Mouse (Mus musculus) heart, postnatal 36 days (tissue): ENCODE data around the gene Fbxo24. TPM values are rescaled to one million over a fixed set of nuclear protein-coding genes. Genes with fewer than 3 reads are reported as not detected.
A peak's percentile ranks its signal among the peaks of the same experiment; 100 is the strongest.
"Not testable (repeated sequence)": the region's sequence is repeated elsewhere in the genome, so short reads cannot be mapped to it uniquely, and the experiment has no call there.

ENCODE experiments used
- DNase-seq, 2 experiments: peaks; one replicate each; pipeline ENCODE4 v3.0.0; 2021 to 2022
- intact Hi-C: fragments of 180-260 bp; cut with DNase I; formaldehyde crosslinking; loops from one replicate; pipeline ENCODE4 v1.15.1; 2025
- total RNA-seq, 2 experiments: library from RNA; stranded (reverse); gene quantifications; 2 replicates each; pipeline ENCODE4 v1.2.3; 2021

Gene Fbxo24
- total RNA-seq, 2 experiments from 2014 or later: 0.16 to 0.31 TPM

DNA sequence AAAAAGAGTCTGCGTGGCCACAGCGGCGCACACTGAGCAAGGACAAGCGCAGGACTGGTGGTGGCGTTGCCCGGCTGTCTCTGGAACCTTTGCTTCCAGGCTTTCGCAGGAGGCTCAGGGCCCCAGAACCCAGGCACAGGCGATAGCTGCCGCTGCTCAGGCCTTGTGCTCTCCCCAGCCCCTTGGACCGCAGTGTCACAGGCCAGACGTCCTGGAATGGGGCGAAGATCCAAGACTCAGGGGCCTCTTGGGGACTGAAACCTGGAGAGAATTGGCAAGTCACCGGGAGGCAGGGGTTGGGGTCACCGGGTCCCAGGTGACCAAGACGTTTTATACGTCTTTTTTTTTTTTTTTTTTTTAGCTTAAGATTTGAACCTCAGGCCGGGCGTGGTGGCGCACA lies 15.7 kb upstream of the Fbxo24 start:
- DNase-seq: no peak
- intact Hi-C loops: no loop called here

DNA sequence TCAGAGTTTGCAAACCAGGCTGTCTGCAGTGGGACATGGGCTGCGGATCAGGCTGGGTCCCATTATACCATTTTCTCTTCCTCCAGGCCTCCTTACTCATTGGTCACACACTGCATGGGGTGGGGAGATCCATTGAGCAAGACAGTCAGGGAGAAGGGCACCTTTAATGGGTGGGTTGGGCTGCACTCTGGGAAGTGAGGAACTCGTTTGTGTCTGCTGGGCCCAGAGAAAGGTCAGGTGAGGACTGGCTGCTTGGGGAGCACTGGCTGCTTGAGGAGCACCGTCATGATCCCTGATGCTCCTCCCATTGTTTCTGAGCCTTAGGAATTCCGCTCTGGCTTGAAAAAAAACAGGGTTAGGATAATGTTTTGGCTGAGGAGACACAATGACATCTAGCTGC lies 14.1 kb upstream of the Fbxo24 start:
- no peak for DNase-seq
- intact Hi-C loops: no loop called here

DNA sequence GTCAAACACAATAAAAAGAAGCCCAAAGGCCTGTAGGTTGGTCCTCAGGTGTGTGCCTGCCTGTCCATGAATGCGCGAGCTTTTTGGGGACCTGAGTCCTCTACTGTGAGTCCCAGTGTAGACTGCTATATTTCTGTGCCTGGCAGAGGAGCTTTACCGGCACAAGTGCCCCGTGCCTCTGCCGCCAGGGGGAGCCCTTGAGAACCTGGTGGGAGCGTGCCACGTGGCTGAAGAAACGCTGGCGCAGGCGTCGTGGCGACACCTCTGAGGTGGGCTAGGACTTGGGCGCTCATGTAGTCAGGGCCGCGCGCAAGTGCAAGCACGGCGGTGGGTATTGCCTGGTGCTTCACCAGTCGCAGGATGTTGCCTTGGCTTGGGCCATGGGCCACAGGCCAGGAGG lies 12.3 kb upstream of the Fbxo24 start, which contains the start of gene Sap25:
Gene Sap25 (plus strand): TSS at position 281 of the 400 bp plus-strand sequence.
- DNase-seq: peak in 1 of 2 experiments; percentile 44
- intact Hi-C loops: no loop called here

DNA sequence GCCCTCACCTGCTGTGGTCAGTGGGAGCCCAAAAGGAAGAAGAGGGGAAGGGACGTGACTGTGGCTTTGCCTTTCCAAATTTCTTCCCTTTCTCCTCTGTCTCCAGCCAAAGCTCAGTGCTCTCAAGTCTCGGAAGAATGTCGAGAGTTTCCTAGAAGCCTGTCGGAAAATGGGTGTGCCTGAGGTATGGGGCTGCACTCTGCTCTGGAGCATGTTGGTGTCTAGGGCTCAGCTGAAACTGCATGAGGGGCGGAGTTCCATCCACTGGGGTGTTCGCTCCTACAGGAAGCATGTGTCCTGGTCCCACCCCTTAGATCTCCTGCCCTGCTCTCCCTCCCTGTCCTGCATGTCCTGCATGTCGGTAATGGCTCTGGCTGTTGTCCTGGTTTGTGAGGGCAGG lies 10.7 kb upstream of the Fbxo24 start:
- intact Hi-C loops: no loop called here
- DNase-seq: no peak

DNA sequence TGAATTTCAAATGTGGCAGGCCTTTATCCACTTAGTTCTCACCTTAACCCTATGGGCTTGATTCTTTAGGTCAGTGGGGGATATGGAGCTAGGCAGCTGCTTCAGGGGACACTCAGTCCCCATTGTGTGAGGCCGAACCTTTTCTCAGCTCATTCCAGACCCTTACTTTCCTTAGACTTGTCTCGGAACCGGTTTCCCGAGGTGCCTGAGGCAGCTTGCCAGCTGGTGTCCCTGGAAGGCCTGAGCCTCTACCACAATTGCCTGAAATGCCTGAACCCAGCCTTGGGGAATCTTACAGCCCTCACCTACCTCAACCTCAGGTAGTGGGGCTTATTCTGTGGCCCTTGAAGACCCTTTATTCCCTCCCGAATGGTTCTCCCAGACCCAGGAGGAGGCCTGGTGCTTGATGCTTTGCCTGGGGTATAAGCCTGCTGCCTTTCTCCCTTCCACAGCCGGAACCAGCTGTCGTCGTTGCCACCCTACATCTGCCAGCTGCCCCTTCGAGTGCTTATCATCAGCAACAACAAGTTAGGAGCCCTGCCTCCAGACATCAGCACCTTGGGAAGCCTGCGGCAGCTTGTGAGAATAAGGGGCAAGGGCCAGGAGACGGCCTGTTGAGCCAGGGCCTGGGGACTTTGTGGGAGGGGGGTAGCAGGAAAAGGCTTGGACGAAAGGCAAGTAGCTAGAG lies 4.7 kb upstream of the Fbxo24 start:
- intact Hi-C loops: no loop called here

DNA sequence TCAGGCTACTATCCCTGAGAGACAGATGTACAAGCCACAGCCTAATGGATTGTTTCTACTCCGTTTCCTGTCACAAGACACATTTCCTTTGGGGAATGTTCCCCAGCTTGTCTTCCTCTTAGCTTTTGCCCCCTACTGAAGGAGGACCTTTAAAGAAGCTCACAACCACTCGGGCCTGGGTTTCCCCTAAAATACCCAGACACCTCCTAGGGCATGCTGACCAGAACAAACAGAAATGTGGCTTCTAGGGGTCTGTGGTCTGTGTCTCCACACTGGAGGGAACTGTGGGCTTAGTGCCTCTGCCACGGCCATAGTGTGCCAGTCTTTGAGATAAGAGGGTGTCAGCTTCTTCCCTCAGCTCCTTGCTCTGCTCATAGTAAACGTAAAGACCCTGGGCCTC lies 2.8 kb upstream of the Fbxo24 start:
- intact Hi-C loops: no loop called here
- no peak for DNase-seq

More for the DNA sequence above, 4.7 kb upstream of the Fbxo24 start:
- DNase-seq: no peak

DNA sequence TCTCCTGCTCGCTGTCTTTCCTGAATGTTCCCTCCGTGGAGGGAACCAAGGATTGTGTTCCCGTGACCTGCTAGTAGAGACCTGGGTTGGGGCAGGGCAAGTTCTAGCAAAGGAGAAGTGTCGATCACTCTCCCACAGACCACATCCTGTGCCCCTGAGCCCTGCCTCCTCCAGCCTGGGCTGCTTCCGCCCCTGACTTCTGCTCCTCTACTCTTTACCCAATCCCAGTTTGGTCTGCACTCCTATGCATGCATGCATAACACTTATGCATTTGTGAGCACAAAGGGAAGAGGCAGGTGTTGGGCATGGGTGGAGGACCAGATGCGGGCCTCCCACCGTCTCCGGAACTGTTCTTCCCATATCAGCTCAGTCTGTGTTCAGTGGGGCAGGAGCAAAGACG lies 2.4 kb upstream of the Fbxo24 start:
- intact Hi-C loops: no loop called here
- DNase-seq: peak; percentile 42 to 58

DNA sequence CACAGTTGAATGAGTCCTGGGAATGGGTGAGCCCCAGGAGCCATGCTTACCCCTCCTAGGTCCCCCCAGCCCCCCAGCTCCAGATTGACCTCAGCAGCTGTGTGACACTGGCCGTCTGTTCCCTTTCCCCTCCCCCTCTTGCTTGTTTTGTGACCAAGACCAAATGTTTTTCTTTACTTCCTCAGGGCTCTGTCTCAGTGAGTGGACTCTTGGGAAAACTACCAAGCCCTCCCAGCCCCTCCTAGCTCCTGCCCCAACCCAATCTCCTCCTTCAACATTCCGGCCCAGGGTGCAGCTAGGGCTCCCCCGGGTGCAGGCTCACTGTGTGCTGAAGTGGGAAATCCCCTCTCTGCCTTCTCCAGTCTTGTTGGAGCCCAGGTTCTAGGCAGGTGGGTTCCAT lies 1.8 kb upstream of the Fbxo24 start:
- intact Hi-C loops: no loop called here
- peak; percentile 40 to 53 for DNase-seq

DNA sequence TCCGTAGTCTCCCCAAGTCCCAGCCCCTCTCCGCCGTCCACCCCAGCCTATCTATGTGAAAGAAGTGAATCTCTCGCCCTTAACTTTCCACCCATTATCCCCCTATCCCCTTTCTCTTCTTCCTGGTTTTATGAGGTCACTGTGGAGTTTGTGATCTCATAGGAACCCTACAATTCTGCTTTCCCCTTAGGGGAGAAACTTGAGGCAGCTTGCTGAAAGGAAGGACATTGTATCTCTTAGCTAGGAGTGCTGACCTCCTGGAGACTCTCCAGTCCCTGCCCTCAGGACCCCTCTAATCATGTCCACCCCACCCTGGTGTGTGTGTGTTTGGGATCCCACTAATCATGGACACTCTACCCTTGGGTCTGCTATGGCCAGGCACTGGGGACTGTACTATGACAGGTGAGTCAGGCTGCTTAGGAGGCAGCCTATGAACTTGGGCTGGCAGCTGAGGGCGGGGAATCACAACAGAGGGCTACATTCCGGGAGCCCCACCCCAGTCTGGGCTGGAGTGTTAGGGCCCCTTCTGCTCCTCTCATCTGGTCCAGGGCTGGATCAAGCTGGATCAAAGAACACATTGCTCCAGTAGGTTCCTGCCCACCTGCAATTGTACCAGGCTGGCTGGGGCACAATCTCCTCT lies 1.2 kb upstream of the Fbxo24 start:
- DNase-seq: no peak
- intact Hi-C loops: loop anchor here (5.0 kb wide), 1 partner anchor 43 kb away; no protein-coding TSS in a partner anchor

DNA sequence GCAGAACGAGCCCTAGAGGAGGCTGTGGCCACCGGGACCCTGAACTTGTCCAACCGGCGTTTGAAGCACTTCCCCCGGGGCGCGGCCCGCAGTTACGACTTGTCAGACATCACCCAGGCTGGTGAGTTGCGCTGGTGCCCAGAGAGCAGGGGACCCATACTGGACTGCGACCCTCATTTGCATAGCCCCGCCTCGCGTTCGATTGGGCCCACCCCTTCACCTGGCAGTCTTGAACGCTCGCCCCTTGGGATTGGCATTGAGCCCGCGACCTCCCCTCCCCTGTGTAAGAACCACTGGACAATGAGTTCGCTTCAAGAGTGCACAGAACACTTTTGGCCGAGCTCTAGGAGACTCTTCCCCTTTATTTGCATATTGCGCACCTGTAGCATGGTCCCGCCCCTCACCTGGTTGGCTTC lies 512 bp upstream of the Fbxo24 start:
- intact Hi-C loops: loop anchor here (5.0 kb wide), 1 partner anchor 42 kb away; no protein-coding TSS in a partner anchor

DNA sequence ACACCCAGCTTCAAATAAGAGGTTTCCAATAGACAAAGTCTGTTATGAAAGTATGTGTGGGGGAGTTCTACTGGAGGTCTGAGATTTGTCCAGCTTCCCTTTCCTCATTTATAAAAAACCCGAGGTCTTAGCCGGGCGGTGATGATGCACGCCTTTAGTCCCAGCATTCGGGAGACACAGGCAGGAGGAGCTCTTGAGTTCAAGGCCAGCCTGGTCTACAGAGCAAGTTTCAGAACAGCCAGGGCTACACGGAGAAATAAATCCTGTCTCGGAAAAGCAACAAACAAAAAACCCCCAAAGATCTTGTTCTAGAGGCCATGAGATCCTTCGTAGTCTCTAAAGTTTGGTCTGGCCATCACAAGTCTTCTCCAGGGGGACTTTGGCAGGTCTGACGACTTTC lies 811 bp downstream of the Fbxo24 start:
- intact Hi-C loops: loop anchor here (1.0 to 5.0 kb wide), 2 partner anchors 27 to 41 kb away; partner anchors contain the start of gene Mospd3
- DNase-seq: no peak

More for the DNA sequence above, 512 bp upstream of the Fbxo24 start:
- no peak for DNase-seq

DNA sequence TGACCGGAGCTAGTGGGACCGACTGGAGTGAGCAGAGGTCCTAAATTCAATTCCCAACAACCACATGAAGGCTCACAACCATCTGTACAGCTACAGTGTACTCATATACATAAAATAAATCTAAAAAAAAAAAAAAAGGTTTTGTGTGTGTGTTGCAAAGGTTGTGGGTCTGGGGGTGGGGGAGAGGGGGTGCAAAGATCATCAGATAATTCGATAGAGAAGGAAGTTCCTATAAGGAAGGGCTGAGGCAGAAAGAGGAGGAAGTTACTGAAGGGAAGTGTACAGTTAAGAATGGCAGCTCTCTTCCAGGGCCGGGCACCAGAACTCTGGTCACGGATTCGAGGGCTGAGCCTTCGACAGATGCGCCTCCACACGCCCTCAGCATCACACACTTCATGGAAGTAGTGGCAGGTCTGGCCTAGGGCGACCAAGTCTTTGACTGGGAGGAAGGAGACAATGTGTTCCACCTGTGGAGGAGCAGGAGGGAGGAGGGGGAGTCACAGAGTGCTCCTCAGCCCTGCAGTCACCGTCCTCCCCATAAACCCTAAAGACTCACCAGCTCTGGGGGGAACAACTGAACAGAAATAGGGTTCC lies 4.8 kb downstream of the Fbxo24 start:
- no peak for DNase-seq
- intact Hi-C loops: no loop called here

DNA sequence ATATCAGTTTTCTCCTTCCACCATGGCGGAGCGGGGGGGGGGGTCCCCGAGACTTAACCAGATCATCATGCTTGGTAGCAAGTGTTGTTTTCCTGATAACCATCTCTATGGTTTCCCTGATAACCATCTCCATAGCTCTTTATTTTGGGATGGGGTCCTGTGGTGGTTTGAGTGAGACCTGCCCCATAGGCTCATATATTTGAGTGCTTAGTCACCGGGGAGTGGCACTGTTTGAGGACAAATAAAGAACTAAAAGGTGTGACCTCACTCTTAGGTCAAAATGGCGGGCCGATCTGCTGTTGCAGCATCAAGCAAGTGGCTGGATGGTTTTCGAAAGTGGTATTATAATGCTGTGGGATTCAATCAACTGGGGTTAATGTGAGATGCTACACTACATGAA lies 13.5 kb downstream of the Fbxo24 start:
- intact Hi-C loops: no loop called here
- DNase-seq: no peak

DNA sequence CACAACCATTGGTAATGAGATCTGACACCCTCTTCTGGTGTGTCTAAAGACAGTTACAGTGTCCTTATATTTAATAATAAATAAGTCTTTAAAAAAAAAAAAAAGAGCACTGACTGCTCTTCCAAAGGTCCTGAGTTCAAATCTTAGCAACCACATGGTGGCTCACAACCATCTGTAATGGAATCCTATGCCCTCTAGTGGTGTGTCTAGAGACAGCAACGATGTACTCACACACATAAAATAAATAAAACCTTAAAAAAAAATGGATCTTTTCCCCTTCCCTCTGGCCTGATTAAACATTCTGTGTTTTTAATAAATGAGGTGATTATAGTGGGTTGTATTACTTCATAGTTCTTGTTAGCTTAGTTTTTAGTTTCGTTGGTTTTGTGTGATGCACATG lies 13.9 kb downstream of the Fbxo24 start:
- intact Hi-C loops, DNase-seq: not testable (repeated sequence)

DNA sequence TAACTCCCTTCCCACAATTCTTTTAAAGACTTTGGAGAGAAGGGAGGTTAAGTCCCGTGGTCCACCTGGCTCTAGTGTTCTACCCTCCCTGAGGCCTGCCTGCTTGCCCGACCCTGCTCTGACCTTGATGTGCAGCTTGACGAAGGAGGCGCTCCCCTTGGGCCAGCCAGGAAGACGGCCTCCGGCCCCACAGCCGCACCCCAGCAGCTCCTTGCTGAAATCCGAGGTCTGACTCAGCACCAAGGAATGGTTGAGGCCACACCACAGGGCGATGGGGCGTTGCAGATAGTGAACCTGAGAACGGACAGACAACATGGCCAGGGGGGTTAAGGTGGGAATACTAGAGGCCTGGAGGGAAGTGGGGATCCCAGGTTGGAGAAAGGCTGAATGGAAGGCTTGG lies 15.3 kb downstream of the Fbxo24 start, which contains the start of gene Pcolce:
Gene Pcolce (minus strand): TSS at position 235 of the 400 bp plus-strand sequence.
- DNase-seq: peak in 1 of 2 experiments; percentile 27
- intact Hi-C loops: no loop called here

DNA sequence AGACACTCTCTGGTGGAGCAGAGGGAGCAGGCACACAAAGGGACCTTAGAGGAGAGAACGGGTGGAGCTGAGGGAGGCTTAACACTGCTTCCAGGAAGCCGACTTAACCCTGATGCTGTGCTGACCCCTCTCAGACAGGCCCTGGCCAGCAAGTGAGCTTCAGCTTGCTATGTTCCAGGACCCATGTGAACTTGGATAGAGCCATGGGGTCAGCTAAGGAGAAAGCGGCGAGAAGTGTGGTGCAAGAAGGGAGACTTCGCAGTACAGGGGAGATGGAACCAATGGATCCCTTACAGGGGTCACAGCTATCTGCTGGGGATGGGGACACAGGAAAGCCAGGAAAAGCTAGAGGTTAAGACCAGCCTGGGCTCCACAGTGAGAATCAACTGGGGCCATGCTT lies 15.7 kb downstream of the Fbxo24 start:
- intact Hi-C loops: no loop called here
- DNase-seq: peak in 1 of 2 experiments; percentile 11

DNA sequence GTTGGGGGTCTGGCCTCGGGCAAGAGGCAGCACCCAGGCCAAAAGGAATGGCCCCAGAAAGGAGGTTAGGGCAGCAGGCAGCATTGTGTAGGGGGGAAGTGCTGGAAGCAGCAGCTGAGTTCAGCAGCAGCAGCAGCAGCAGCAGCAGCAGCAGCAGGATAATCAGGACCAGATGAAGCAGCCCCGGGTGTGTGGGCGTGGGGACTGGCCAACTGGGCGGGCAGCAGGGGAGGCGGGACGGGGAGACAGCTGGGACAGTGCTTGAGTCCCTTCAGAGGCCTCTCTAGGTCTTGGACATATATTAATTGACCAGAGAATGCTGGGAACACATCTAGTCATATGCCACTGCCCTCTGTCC lies 17.6 kb downstream of the Fbxo24 start:
- peak; percentile 59 to 71 for DNase-seq
- intact Hi-C loops: no loop called here

DNA sequence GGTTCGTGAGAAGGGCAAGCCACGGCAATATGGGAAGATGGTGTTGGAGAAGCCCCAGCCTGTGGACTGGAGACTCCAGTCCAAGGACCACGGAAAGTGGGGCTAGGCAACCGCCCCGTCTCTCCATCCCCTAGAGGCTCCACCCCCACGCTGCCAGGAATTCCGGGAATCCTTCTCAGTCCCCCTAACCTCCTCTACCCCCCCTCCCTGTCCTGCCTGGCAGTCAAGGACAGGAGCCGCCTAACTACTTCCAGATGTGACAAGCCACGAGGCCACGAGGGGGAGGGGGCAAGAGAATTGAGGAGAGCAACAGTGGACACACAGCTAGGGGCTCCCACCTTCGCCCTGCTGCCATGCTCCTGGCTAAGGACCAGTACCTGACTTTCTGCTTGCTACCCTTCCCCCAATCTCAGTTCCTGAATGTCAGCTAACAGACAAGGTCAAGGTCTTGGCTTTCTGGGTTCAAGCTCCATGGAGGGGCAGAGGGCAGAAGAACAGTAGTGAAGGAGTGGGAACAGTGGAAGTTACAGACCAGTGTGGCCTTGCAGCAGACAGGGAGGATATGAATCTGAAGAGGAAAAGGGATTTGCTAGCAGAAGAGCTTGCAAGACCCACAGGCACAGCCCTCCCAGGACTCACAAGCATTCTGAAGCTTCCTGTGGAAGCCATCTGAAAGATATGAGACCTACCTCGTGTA lies 18.1 kb downstream of the Fbxo24 start:
- DNase-seq: peak; percentile 72 to 79
- intact Hi-C loops: no loop called here

DNA sequence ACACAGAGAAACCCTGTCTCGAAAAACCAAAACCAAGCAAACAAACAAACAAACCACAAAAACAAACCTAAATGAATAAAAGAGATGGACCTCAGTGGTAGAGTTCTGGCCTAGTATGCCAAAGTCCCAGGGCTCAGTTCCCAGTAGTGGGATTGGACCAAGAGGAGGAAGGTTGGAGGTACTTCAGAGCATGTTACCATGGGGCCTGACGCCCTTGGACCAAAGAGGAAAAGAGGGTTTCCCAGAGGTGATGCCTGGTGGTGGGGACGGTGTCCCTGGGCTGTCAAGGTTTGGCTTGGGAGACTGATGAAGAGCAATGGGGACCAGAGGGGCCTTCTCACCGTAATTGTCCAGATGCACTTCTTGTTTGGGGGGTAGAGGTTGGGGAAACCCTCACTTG lies 18.7 kb downstream of the Fbxo24 start:
- intact Hi-C loops: no loop called here
- no peak for DNase-seq

DNA sequence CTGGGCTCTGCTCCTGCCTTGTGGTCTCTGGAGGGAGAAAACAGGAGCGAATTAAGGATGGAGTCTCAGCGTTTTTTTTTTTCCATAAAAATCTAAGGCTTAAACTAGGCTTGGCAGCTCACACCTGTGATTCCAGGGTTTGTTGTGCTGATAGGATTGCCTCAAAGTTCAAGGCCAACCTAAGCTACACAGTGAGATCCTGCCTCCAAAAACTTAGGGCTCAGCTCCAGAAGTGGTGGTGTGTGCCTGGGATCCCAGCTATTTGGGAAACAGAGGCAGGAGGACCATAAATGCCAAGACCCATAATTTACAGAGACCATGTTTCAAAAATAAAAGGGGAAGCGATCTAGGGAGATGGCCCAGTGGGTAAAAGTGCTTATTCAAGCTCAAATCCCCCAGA lies 19.5 kb downstream of the Fbxo24 start:
- intact Hi-C loops: no loop called here
- DNase-seq: no peak

DNA sequence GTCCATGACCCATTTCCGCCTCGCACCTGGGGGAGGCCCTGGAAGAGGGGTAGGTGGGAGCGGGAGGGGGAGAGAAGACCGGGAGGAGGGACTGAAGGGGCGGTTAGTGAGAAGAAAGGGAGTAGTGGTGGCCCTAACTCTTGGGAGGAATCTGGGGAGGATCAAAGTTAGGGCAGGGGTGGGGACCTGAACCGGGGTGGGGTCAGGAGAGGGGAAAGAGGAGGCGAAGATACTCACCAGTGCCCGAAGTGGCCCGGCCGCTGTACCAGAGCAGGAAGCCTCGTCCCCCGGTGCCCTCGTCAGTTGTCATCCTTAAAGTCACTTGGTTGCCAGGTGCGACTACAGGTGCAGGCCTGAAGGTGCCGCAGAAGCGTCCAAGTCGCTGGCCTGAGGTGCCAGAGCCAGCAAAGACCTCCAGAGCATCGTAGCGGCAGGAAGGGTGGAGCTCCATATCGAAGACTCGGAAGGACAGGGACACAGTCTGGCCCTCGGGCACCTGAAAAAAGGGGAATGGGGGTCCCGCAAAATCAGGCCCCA lies 20.1 kb downstream of the Fbxo24 start:
- DNase-seq: no peak
- intact Hi-C loops: no loop called here
